Mouse (Mus musculus) neural tube, embryonic 11.5 days (tissue): ENCODE data around the gene Poc1b. TPM values are rescaled to one million over a fixed set of nuclear protein-coding genes. Genes with fewer than 3 reads are reported as not detected.
"Not testable (repeated sequence)": the region's sequence is repeated elsewhere in the genome, so short reads cannot be mapped to it uniquely, and the experiment has no call there.

Source experiments
- ATAC-seq: fragments of 200-750 bp; cut with Nextera tagmentation; 2 replicates; pipeline ENCODE4 v1.8.0; 2017; ENCODE audit warnings: moderate number of reproducible peaks, mild to moderate bottlenecking, moderate TSS enrichment, moderate library complexity; ENCODE audit not compliant: insufficient read depth, low FRiP score, low TSS enrichment
- DNase-seq: peaks from one replicate; pipeline ENCODE4 v3.0.0-alpha.2; 2015; ENCODE audit warnings: low spot score
- H3K27ac ChIP-seq: fragments of 300-500 bp; sonication (generic); 2 replicates; pipeline ENCODE4 v1.5.1; 2014; ENCODE audit warnings: low read depth, mild to moderate bottlenecking, low read length
- H3K27me3 ChIP-seq: fragments of 300-500 bp; sonication (generic); 2 replicates; pipeline ENCODE4 v1.6.1; 2014; ENCODE audit warnings: mild to moderate bottlenecking, low read length, mixed read lengths; ENCODE audit not compliant: control insufficient read depth, insufficient read depth
- H3K36me3 ChIP-seq: fragments of 300-500 bp; sonication (generic); 2 replicates; pipeline ENCODE4 v1.6.1; 2014; ENCODE audit warnings: mild to moderate bottlenecking, low read length, moderate library complexity, mixed read lengths; ENCODE audit not compliant: control insufficient read depth, insufficient read depth
- H3K4me1 ChIP-seq: fragments of 300-500 bp; sonication (generic); 2 replicates; pipeline ENCODE4 v1.6.1; 2014; ENCODE audit warnings: low read length, mixed read lengths; ENCODE audit not compliant: control insufficient read depth, insufficient read depth
- H3K4me2 ChIP-seq: fragments of 300-500 bp; sonication (generic); 2 replicates; pipeline ENCODE4 v1.6.1; 2014; ENCODE audit warnings: low read depth, mild to moderate bottlenecking, moderate library complexity
- H3K4me3 ChIP-seq: fragments of 300-500 bp; sonication (generic); 2 replicates; pipeline ENCODE4 v1.5.1; 2014; ENCODE audit warnings: low read depth, low read length
- H3K9ac ChIP-seq: fragments of 300-500 bp; sonication (generic); 2 replicates; pipeline ENCODE4 v1.6.1; 2014; ENCODE audit warnings: mild to moderate bottlenecking, low read length
- H3K9me3 ChIP-seq: fragments of 300-500 bp; sonication (generic); 2 replicates; pipeline ENCODE4 v1.6.1; 2016; ENCODE audit warnings: low read length; ENCODE audit not compliant: control insufficient read depth
- WGBS: fragments of 180-500 bp; shearing (Covaris S2); extraction: QIAGEN DNeasy Blood & Tissue Kit; methylation state at CpG from one replicate; pipeline ENCODE4 v1.1.7; 2014; 5-methylcytosine and 5-hydroxymethylcytosine counted together
- polyA plus RNA-seq: library from polyadenylated mRNA; unstranded; fragments of >200 nt; fragmentation: Nextera tagmentation; extraction: Ambion mirVana; gene quantifications from 2 replicates; pipeline ENCODE4 v1.2.1, GENCODE M21; 2014

The Poc1b gene
- polyA plus RNA-seq, 1 experiment from 2014 or later: 39.4 TPM

DNA sequence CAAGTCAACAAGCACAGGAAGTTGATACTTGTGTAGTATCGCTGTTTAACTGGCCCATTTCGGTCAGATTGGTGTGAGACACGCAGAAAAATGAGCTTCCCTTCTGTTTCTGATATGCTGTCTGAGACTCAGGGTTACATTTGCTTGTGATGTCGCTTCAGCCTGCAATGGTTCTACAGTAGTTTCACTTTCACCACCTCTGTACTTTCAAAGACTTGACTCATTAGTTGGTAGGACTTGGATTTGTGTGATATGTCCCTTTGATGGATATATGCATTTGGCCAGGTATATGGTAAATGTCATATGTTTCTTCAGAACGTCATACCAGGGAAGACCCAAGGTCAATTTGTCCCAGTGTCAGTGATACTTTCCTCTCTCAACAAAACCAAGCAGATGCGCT lies 104.2 kb downstream of the Poc1b start:
- ATAC-seq (no peak), DNase-seq (no peak)
- WGBS: 93% methylated on average over 6 of the region's 6 CpGs
- no peak overlapping the region for H3K9ac ChIP-seq
- no peaks in the 10 kb centered on the region for H3K36me3 ChIP-seq
- H3K4me1 ChIP-seq: no peaks in the 10 kb centered on the region
- H3K4me3 ChIP-seq: no peak overlapping the region
- H3K4me2 ChIP-seq: no peak overlapping the region
- H3K27me3 ChIP-seq: no peaks in the 10 kb centered on the region
- H3K27ac ChIP-seq: no peak overlapping the region
- no peaks in the 10 kb centered on the region for H3K9me3 ChIP-seq

DNA sequence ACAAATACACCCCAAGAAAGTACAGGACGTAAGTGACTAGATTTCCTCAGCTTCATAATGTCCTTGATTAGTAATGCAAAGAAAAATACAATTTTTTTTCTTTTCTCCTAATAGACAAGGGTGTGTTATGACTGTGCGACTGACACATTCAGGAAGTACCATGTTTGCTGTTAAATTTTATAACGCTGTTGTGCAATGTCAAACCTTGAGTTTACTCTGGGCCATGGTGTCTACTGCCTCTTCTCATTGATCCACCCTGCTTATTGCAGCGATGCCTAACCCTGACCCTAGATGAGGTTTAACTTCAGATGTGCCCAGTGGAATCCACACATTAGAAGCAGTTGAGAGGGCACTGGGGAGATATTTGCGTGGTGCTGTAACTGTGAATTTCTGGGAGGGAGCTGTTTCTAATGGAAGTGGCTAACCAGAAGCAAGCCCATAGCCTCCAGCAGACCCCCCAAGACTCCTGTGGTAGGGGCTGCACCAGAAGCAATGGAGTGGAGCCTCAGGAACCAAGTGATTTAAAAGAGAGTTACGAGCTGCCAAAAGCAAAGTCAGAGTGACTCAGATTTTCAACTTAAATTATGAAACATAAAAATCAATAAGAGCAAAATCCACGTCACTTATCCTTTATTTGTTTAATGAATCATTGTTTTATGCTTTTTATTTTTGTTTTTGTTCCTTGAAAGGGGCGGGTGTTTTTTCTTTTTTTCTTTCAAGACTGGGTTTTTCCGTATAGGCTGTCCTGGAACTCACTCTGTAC lies 104.8 kb downstream of the Poc1b start:
- Histone ChIP-seq H3K4me3 (no peak overlapping the region), H3K9me3 (no peaks in the 10 kb centered on the region), H3K27me3 (no peaks in the 10 kb centered on the region), H3K4me2 (no peak overlapping the region), H3K4me1 (no peaks in the 10 kb centered on the region), H3K9ac (no peak overlapping the region), H3K27ac (no peak overlapping the region), H3K36me3 (no peaks in the 10 kb centered on the region)
- 91% methylated on average over 9 of the region's 9 CpGs for WGBS
- DNase-seq (no peak), ATAC-seq (no peak)

DNA sequence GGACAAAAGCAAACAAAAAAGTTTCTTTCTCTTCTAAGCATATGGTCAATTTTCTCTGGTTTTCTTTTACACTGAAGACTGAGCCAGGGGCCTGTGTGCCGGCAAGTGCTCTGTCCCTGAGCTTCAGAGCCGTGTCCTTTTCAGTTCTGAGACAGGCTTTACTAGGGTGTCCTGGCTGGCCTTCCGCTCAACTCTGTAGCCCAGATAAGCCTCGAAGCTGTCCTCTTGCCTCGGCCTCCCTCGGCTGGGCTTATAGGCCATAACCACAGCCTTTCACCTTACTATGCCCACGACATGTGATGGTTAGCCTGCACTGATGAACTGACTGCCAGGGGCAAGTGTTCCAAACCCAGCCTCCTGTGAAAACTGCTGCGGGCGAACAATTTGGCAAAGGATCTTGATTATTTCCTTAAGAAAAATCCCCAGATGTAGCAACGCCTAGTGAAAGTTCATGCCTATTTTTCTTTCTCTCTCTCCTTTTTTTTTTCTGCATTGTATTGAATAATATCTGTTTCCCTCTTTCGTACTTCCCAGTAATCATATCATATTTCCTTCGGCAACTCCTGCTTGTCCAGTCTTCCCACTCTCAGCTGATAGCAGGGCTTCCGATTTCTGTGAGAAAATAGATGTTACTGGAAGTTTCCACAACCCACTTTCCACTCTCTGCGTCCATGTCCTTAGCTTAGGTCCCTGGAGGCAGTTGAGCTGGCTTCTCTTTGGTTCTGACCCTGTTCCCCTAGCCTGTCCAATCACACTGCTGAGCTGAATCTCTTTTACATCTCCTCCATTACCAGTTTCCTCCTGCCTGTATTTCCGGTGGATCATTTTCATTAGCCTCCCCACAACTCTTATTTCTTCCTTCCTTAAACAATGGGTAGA lies 107.8 kb downstream of the Poc1b start:
- Histone ChIP-seq H3K27me3 (no peaks in the 10 kb centered on the region), H3K36me3 (no peaks in the 10 kb centered on the region), H3K9me3 (no peaks in the 10 kb centered on the region), H3K4me1 (no peaks in the 10 kb centered on the region), H3K4me2 (no peak overlapping the region), H3K27ac (no peak overlapping the region), H3K9ac (no peak overlapping the region), H3K4me3 (no peak overlapping the region)
- ATAC-seq (no peak), DNase-seq (no peak)
- 92% methylated on average over 15 of the region's 15 CpGs for WGBS

DNA sequence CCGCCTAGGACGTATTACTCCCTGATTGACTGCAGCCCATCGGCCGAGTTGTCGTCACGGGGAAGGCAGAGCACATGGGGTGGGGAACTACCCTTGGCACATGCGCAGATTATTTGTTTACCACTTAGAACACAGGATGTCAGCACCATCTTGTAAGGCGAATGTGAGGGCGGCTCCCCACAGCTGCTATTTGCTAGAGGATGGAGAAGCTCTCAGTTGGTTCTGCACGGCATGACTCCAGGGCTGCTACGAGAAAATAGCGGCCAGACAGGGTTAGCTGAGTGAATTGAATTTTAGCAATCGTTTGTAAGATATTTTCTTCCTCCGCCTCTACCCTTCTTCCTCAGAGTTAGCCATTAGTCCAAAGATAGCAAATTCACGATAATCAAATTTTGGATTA lies 109.7 kb downstream of the Poc1b start:
- not testable (repeated sequence) for H3K4me3 ChIP-seq, H3K4me2 ChIP-seq, H3K36me3 ChIP-seq, H3K9ac ChIP-seq, H3K4me1 ChIP-seq, H3K27ac ChIP-seq, H3K9me3 ChIP-seq, H3K27me3 ChIP-seq, DNase-seq, ATAC-seq
- 91% methylated on average over 15 of the region's 15 CpGs for WGBS

DNA sequence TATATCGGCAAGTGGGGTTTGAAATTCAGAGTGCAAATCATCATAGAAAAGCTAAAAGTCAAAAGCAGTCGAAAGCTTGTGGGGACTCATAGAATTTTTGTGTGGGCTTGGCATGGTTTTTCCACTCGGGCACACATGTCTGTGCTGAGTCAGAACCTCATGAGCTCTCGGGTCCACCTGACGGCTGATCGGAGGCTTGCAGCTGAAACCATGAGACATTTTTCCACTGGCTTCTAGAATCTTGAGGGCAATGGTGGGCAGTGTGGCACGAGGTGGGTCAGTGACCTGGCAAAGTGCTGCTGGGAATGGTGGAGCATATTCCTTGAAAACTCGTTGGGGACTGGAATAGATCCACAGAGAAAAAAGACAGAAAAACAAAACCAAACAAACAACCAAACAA lies 114.7 kb downstream of the Poc1b start:
- Histone ChIP-seq H3K27ac (no peak overlapping the region), H3K9ac (no peak overlapping the region)
- whole genome bisulfite sequencing: 94% methylated on average over 8 of the region's 8 CpGs

DNA sequence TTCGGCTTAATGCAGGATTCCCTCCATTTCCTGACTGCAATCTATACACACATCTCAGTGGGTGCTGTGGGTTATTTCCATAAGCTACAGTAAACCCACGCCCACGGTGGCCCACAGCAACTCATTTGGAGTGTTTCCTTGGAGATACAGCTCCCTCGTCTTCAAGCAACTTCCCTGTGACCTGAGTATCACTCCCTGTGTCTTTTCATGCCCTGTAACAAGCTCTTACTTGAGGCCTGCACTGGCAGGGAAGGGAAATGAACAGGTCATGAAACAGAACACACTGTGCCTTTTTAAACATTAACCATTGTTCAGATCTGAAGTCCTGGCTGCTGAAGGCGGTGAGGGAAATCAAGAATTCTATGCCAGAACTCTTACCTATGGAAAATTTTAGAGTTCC lies 115.9 kb downstream of the Poc1b start:
- DNase-seq (no peak), ATAC-seq (no peak)
- Histone ChIP-seq H3K27me3 (no peaks in the 10 kb centered on the region), H3K4me1 (no peaks in the 10 kb centered on the region), H3K27ac (no peak overlapping the region), H3K4me2 (no peak overlapping the region), H3K9ac (no peak overlapping the region), H3K4me3 (no peak overlapping the region), H3K9me3 (no peaks in the 10 kb centered on the region), H3K36me3 (no peaks in the 10 kb centered on the region)
- WGBS: 79% methylated on average over 5 of the region's 5 CpGs

More for the DNA sequence above, 114.7 kb downstream of the Poc1b start:
- Histone ChIP-seq H3K27me3 (no peaks in the 10 kb centered on the region), H3K36me3 (no peaks in the 10 kb centered on the region), H3K4me2 (no peak overlapping the region), H3K4me3 (no peak overlapping the region), H3K4me1 (no peaks in the 10 kb centered on the region), H3K9me3 (no peaks in the 10 kb centered on the region)
- ATAC-seq (no peak), DNase-seq (no peak)

DNA sequence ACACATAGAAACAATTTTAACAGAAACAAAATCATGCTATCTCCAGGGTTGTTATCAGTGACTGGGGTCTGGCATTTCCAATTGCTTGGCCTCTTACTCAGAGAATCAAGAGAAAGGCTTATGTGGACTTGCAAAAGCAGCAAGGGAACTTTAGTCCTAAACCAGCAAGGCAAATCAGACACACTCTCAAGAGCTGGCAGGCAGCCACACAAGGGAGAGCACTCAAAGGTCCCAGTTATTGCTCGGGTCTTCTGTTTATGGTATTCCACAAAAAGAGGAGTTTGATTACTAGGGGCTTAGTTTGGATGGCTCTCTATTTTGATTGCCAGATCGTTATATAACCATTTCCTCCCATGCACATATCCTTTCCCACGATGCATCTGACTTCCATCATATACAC lies 117.4 kb downstream of the Poc1b start:
- no peaks in the 10 kb centered on the region for H3K27me3 ChIP-seq
- ATAC-seq (no peak), DNase-seq (no peak)
- H3K9me3 ChIP-seq: no peaks in the 10 kb centered on the region
- no peak overlapping the region for H3K27ac ChIP-seq
- WGBS: 84% methylated on average over 3 of the region's 3 CpGs
- H3K9ac ChIP-seq: no peak overlapping the region
- H3K4me3 ChIP-seq: no peak overlapping the region
- no peak overlapping the region for H3K4me2 ChIP-seq
- peaks cover 3% of the 10 kb centered on the region; the same call in 1 of the 2 replicates for H3K4me1 ChIP-seq
- H3K36me3 ChIP-seq: no peaks in the 10 kb centered on the region

DNA sequence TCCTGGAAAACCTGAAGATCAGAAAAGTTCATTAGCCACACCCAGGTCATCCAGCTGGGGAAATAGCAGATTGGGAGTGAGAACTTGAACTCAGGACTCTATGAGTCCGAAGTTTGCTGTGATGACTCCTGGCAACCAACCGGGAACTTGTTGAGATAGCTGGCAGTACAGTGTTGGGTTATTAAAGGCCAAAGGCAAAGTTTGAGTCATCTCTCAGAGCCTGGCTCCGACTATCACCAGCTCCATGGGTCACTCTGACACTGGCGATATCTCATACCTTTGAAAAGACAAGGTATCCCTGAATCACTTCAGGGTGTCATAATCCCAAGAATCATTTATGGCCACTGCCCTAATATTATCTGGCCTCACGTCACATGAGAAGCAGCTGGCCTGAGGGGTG lies 119.9 kb downstream of the Poc1b start:
- DNase-seq: no peak

More for the DNA sequence above, 119.9 kb downstream of the Poc1b start:
- no peak overlapping the region for H3K4me3 ChIP-seq
- 90% methylated on average over 5 of the region's 5 CpGs for WGBS
- no peak for ATAC-seq
- H3K9ac ChIP-seq: no peak overlapping the region
- peaks cover 3% of the 10 kb centered on the region; the same call in 1 of the 2 replicates for H3K4me1 ChIP-seq
- no peak overlapping the region for H3K27ac ChIP-seq
- H3K4me2 ChIP-seq: no peak overlapping the region
- H3K36me3 ChIP-seq: no peaks in the 10 kb centered on the region
- no peaks in the 10 kb centered on the region for H3K9me3 ChIP-seq
- H3K27me3 ChIP-seq: no peaks in the 10 kb centered on the region
